Mouse (Mus musculus) spleen, adult 12 weeks (tissue): ENCODE measurements around the gene Pabpc4.

Experiments used
- DNase-seq: peaks from one replicate; pipeline ENCODE4 v3.0.0; 2022; ENCODE audit warnings: low spot score

Gene Pabpc4

DNA sequence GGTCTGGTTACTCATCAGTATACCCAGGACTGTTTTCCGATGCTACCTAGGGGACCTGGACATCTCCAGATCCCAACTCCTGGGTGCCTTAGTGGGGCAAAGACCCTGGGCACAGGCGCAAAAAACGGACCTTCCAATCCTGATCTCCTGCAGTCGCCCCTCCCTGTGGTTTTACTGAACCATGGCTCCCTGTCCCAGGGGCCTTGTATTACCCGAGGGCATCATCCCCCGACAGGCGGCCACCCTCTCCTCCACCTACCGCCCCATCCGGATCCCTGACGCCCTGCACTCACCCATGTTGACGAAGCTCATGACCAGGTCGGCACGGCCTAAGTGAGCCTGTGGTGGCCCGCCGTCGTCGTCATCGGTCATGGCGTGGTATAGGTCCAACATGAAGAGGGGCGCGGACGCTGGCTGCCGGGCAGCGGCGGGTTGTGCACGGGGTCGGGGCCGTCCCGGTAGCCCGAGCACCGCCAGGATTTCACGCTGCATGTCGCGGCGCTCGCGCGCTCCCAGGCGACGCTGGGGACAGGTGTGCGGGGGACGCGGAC, 80.0 kb downstream of the Pabpc4 start:
- DNase-seq: no peak

DNA sequence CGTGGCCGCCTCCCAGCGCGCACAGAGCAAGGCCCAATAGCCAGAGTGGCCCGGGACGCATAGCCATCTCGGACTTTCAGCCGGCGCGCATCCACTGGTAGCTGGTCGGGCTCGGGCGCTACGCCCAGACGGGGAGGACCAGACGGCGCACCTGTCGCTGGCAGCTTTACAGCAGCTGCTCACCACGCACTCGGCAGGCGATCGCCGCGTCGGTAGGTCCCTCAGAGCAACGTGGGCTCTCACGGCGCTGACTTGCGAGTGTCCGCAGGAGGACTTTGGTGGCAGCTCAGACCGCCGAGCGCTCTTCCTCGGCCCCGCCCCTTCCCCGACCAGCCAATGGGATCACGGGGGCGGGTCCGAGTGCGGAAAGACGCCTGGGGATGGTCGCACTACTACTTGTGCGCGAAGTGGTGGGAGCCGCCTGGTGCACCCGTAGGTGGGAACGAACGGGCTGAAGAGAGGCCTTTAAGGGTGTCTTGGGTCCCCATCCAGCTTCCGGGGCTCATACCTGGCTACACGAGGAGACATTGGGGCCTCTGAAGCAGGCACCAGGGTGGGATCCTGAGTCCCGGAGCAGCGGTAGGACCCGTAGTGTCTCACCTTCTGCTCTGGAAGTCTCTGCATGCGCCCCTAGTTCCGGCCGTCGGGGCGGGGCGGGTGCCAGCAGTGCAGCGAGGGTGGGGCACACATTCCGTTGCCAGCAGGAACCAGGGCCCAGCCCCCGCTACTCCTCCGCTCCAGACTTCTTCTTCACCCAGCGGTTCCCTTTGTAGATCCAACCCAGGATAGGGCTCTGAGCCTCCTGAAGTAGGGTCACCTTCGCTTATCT, 80.7 kb downstream of the Pabpc4 start, which contains the start of gene Bmp8a:
Bmp8a (minus strand) TSS at position 611 of the 829 bp plus-strand sequence.
- peak; percentile 26 for DNase-seq

DNA sequence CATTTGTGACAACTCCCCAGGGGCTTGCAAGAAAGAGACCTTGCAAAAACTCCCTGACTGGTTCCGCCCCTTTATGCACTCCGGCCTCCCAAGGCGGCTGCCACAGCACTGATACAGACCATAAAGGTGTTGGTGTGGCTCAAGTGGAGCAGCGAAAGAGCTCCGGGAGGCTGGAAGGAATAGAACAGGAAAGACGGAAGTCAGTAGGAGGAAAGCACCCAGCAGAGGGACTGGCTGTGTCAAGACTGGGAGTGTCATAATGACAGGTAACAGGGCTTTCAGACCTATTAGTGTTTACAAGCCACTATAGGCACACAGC, 81.3 kb downstream of the Pabpc4 start:
- DNase-seq: no peak
